Mouse (Mus musculus) cortical plate, adult 2 months (tissue): ENCODE data around the gene Polrmt. TPM values are rescaled to one million over a fixed set of nuclear protein-coding genes. Genes with fewer than 3 reads are reported as not detected.

ENCODE experiments used
- H3K27ac ChIP-seq: fragments of 200-500 bp; 2 replicates; pipeline ENCODE4 v1.5.1; 2012; ENCODE audit warnings: low read length, control low read depth, inconsistent platforms; ENCODE audit not compliant: insufficient read depth
- H3K4me1 ChIP-seq: fragments of 200-500 bp; 2 replicates; pipeline ENCODE4 v1.6.1; 2011; ENCODE audit warnings: low read length; ENCODE audit not compliant: control insufficient read depth, insufficient read depth
- H3K4me3 ChIP-seq: fragments of 200-500 bp; 2 replicates; pipeline ENCODE4 v1.5.1; 2011; ENCODE audit warnings: mild to moderate bottlenecking, low read length, control low read depth; ENCODE audit not compliant: insufficient read depth
- CTCF ChIP-seq: fragments of 200-500 bp; IDR thresholded peaks from 2 replicates; pipeline ENCODE4 v1.5.1; 2011; ENCODE audit warnings: mild to moderate bottlenecking, control low read depth, low read length; ENCODE audit not compliant: insufficient read depth; ENCODE audit errors: extremely low read depth
- POLR2A ChIP-seq: fragments of 200-500 bp; IDR thresholded peaks from 2 replicates; pipeline ENCODE4 v1.6.1; 2011; ENCODE audit warnings: mild to moderate bottlenecking, low read length, control low read depth; ENCODE audit not compliant: insufficient read depth; ENCODE audit errors: extremely low read depth
- polyA plus RNA-seq: library from polyadenylated mRNA; depleted of rRNA; stranded (reverse); fragments of >200 nt; gene quantifications from 2 replicates; pipeline ENCODE4 v1.2.3, GENCODE M21; 2012

Gene Polrmt
- polyA plus RNA-seq, 1 experiment, result 51.6 TPM

DNA sequence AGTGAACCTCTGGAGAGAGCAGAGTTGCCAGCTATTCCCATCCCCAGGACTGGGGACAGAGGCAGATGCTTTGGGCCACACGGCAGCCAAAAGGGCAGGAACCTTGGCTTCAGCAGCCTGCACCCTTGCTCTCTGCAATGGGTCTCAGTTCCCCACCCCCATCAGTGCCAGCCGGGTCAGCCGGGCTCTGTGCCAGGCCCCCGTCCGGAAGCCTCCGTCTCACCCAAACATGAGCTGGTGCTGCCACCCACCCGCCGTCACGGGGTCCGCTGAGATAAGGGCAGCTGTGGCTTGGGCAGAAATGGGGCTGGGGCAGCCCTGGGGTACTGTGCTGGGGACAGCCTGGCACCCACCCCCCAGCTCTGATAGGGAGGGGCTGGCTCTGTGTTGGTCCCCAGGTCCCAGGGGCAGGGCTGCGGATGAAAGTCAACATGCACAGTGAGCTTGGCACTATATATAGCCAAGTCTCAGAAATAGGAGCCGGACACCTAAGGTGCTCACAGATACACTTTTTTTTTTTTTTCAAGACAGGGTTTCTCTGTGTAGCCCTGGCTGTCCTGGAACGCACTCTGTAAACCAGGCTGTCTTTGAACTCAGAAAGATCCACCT, 16.9 kb downstream of the Polrmt start:
- TF ChIP-seq POLR2A, result no peak
- TF ChIP-seq CTCF, result no peak
- Histone ChIP-seq H3K4me3 (no peak overlapping the region), H3K27ac (peak overlapping the region; percentile 47; the same call in 1 of the 2 replicates), H3K4me1 (peaks cover 2% of the 10 kb centered on the region; the same call in 1 of the 2 replicates)

DNA sequence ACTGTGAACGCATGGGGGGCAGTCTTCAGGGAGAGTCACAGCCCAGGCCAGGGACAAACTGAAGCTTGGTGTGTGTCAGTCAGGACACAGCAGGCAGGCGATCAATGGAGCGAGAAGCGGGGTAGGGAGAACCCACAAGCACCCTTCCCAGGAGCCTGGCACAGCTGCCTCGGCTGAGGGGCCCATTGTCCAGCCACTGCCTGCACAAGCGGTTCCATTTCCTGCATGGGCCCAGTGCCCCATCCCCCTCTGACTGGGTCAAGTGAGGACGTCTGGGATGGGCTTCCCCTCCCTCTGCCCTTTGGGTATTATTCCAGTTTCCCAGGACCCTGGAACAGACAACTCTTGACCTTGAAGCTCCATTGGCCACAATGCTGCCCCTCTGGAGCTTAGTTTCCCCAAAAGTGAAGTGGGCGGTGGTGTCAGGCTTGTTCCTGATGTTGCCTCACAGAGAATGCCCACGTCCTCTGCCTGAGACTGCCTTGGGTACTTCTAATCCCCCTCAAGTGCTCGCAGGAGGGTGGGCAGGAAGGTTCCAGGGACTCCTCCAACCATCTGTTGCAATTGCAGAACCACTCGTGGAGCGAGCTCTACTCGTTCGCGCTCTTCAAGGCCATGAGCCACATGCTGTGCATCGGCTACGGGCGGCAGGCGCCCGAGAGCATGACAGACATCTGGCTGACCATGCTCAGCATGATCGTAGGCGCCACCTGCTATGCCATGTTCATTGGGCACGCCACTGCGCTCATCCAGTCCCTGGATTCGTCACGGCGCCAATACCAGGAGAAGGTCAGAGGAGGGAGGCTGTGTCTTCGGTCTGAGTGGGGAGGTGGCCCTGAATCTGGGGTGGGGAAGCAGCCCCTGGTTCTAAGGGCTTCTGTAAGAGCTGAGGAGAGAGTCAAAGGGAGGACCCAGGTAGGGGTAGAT, 17.8 kb downstream of the Polrmt start:
- TF ChIP-seq POLR2A, result no peak
- TF ChIP-seq CTCF, result no peak
- H3K4me3 ChIP-seq, result no peak overlapping the region
- peak overlapping the region; percentile 60 for H3K27ac ChIP-seq
- H3K4me1 ChIP-seq, result peaks cover 2% of the 10 kb centered on the region; the same call in 1 of the 2 replicates

DNA sequence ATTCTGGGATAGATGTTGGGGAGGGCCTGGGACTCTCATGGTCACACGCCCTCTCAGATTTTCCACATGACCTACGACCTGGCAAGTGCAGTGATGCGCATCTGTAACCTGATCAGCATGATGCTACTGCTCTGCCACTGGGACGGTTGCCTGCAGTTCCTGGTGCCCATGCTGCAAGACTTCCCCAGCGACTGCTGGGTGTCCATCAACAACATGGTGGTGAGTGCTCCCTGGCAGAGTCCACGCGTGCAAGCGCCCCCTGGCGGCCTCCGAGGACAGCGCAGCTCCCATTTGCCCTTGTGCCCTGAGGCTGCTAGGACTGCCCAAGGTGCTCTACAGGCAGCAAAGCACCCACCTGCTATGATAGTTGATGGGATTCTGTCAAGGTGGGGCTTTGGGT, 20.3 kb downstream of the Polrmt start:
- no peak overlapping the region for H3K27ac ChIP-seq
- TF ChIP-seq POLR2A (no peak), CTCF (peak; percentile 41; the same call in 1 of the 2 replicates)
- H3K4me3 ChIP-seq, result no peak overlapping the region
- H3K4me1 ChIP-seq, result peaks cover 4% of the 10 kb centered on the region

DNA sequence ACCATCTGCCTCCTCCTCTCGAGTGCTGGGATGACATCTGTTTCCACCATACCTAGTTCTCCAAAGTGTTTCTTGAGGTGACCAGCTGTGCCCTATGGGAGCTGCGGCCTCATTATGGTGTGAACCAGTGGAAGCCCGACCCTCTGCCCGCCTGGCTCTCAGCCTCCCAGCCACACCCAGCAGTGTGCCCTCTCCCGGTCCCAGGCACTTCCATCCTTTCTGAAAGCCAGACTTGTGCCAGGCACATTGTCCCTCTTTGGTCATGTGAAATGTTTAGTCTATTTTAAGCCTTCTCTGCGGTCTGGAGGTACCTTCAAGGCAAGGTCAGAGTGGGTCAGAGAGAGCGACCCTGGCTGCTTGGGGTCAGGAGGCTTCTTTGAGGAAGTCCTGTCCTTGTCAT, 22.7 kb downstream of the Polrmt start:
- no peak overlapping the region for H3K27ac ChIP-seq
- H3K4me3 ChIP-seq, result no peak overlapping the region
- TF ChIP-seq CTCF, result no peak
- TF ChIP-seq POLR2A, result no peak
- peaks cover 6% of the 10 kb centered on the region; the same call in 1 of the 2 replicates for H3K4me1 ChIP-seq

DNA sequence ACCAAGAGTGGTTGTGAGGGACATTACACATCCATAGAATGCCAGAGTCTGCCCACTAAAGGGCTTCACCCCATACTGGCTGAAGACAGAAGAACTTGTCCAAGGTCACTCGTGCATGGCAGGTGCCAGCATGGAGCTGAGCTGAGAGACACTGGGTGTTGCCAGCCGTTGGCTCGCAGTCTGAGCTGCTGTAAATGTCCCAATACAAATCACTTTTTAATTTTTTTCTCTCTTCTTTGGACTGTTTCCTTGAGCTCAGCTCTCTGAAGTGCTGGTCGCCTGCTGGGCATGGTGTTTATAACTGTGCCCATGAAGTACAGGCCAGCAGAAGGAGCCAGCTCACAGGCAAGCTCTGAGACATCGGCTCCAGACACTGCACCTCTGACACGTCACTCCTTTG, 23.3 kb downstream of the Polrmt start:
- peaks cover 8% of the 10 kb centered on the region; the same call in 1 of the 2 replicates for H3K4me1 ChIP-seq
- H3K27ac ChIP-seq, result no peak overlapping the region
- no peak overlapping the region for H3K4me3 ChIP-seq
- TF ChIP-seq POLR2A (no peak), CTCF (no peak)

DNA sequence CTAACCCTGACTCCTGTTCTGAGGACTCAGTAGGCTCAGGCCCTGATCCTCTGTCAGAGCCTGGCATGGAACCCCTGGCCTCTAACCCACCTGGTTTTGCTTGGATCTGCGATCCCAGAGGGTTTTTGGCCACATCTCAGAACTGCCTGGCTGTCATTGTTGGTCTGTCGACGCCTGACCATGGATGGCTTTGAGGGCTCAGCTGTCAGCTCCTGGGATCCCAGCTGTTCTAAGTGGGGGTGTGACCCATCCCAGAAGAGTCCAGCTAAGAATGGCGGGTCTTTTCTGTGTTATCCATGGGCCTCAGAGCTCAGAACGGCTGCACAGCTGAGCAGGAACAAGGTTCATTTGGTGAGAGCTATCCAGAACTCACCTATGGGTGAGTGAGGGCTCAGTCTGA, 25.3 kb downstream of the Polrmt start:
- peaks cover 8% of the 10 kb centered on the region; the same call in 1 of the 2 replicates for H3K4me1 ChIP-seq
- H3K27ac ChIP-seq, result no peak overlapping the region
- H3K4me3 ChIP-seq, result no peak overlapping the region
- no peak for TF ChIP-seq POLR2A
- no peak for TF ChIP-seq CTCF

DNA sequence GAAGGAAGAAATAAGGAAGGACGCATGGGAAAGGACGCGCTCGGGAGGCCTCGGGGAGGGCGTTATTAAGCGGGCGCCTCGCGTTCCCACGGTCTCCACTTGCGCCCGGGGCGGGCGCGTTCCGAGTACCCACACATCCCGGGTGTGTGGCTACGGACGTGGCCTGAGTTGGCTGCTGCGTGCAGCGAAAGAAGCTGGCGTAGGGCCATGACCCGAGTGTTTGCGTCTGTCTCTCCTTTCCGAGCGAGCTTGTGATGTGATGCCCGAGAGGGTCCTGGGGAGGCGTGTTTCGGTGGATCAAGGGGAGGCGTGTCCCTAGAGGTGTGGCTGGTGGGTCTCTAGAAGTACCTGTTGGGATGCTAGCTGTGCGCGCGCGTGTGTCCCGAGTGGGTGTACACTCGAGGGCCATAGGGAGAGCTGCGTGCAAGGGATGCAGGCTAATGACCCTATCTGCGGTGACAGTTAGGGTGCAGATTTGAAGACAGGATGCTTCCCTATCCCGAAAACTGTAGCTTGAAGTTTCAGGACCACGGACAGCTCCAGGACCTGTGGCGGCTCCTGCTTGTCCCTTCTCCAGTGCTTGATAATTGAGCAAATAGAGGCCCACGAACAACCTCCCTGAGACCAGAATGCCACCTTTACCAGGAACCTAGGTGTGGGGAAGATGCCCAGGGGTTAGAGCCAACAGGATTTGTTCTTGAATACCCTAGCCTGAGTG, 28.6 kb downstream of the Polrmt start:
- TF ChIP-seq POLR2A, result no peak
- no peak for TF ChIP-seq CTCF
- Histone ChIP-seq H3K4me3 (peak overlapping the region; percentile 63), H3K27ac (no peak overlapping the region)

DNA sequence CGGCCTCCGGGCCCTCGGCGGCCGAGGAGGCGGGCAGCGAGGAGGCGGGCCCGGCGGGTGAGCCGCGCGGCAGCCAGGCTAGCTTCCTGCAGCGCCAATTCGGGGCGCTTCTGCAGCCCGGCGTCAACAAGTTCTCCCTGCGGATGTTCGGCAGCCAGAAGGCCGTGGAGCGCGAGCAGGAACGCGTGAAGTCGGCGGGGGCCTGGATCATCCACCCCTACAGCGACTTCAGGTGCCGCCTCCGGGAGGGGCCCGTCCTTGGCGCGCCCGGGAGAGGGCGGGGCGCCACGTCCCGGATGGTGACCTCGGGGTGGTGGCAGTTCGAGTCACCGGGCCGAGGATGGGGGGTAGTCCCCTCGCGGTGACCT, 29.4 kb downstream of the Polrmt start:
- TF ChIP-seq POLR2A (no peak), CTCF (no peak)
- peaks cover 6% of the 10 kb centered on the region; the same call in 1 of the 2 replicates for H3K4me1 ChIP-seq
- peak overlapping the region; percentile 83 for H3K27ac ChIP-seq
- H3K4me3 ChIP-seq, result peak overlapping the region; percentile 63

More for the DNA sequence above, 28.6 kb downstream of the Polrmt start:
- peaks cover 8% of the 10 kb centered on the region; the same call in 1 of the 2 replicates for H3K4me1 ChIP-seq
